Mouse (Mus musculus) lung, embryonic 15.5 days (tissue): ENCODE measurements around the gene Fbxl3. TPM values are rescaled to one million over a fixed set of nuclear protein-coding genes. Genes with fewer than 3 reads are reported as not detected.
A peak's percentile ranks its signal among the peaks of the same experiment; 100 is the strongest.

Experiments used
- ATAC-seq: fragments of 200-750 bp; cut with Nextera tagmentation; 2 replicates; pipeline ENCODE4 v1.8.0; 2017; ENCODE audit warnings: moderate number of reproducible peaks, borderline replicate concordance; ENCODE audit not compliant: low FRiP score, low TSS enrichment; ENCODE audit errors: extremely low read depth
- H3K27ac ChIP-seq: fragments of 300-500 bp; sonication (generic); 2 replicates; pipeline ENCODE4 v1.5.1; 2015; ENCODE audit warnings: moderate library complexity, mild to moderate bottlenecking, inconsistent platforms
- H3K27me3 ChIP-seq: fragments of 300-500 bp; sonication (generic); 2 replicates; pipeline ENCODE4 v1.6.1; 2015; ENCODE audit warnings: inconsistent platforms
- H3K36me3 ChIP-seq: fragments of 300-500 bp; sonication (generic); 2 replicates; pipeline ENCODE4 v1.6.1; 2015; ENCODE audit warnings: inconsistent platforms
- H3K4me1 ChIP-seq: fragments of 300-500 bp; sonication (generic); 2 replicates; pipeline ENCODE4 v1.6.1; 2015; ENCODE audit warnings: inconsistent platforms
- H3K4me2 ChIP-seq: fragments of 300-500 bp; sonication (generic); 2 replicates; pipeline ENCODE4 v1.6.1; 2015; ENCODE audit warnings: inconsistent platforms, mild to moderate bottlenecking, moderate library complexity
- H3K4me3 ChIP-seq: fragments of 300-500 bp; sonication (generic); 2 replicates; pipeline ENCODE4 v1.5.1; 2015; ENCODE audit warnings: mild to moderate bottlenecking, inconsistent platforms
- H3K9ac ChIP-seq: fragments of 300-500 bp; sonication (generic); 2 replicates; pipeline ENCODE4 v1.6.1; 2015; ENCODE audit warnings: inconsistent platforms
- H3K9me3 ChIP-seq: fragments of 300-500 bp; sonication (generic); 2 replicates; pipeline ENCODE4 v1.6.1; 2016; ENCODE audit warnings: inconsistent platforms
- WGBS: fragments of 180-500 bp; shearing (Covaris S2); methylation state at CpG from one replicate; pipeline ENCODE4 v1.1.7; 2015; 5-methylcytosine and 5-hydroxymethylcytosine counted together
- polyA plus RNA-seq: library from polyadenylated mRNA; unstranded; fragments of >200 nt; fragmentation: Nextera tagmentation; extraction: Ambion mirVana; gene quantifications from 2 replicates; pipeline ENCODE4 v1.2.1, GENCODE M21; 2015

The Fbxl3 gene
- polyA plus RNA-seq, 1 experiment from 2014 or later = 26.1 TPM

- H3K4me2 ChIP-seq = 0 out of 2 replicates have a peak overlapping the region, but pooled peaks have one; percentile 6
- no peaks in the 10 kb centered on the region for H3K27me3 ChIP-seq
- H3K36me3 ChIP-seq = no peaks in the 10 kb centered on the region
- no peaks in the 10 kb centered on the region for H3K9me3 ChIP-seq
- H3K9ac ChIP-seq = no peak overlapping the region
- ATAC-seq = no peak
- no peak overlapping the region for H3K4me3 ChIP-seq
- 6% methylated on average over 10 of the region's 10 CpGs for WGBS
- H3K27ac ChIP-seq = peak overlapping the region; percentile 10; the same call in 1 of the 2 replicates
- H3K4me1 ChIP-seq = peaks cover 6% of the 10 kb centered on the region; the same call in 1 of the 2 replicates
Measured at GRCm38 (mm10) chr14:103065294-103066167, 33.8 kb downstream of the Fbxl3 start.

- H3K4me3 ChIP-seq = no peak overlapping the region
- no peak overlapping the region for H3K27ac ChIP-seq
- H3K9me3 ChIP-seq = no peaks in the 10 kb centered on the region
- WGBS = 80% methylated on average over 10 of the region's 10 CpGs
- no peak overlapping the region for H3K4me2 ChIP-seq
- H3K9ac ChIP-seq = no peak overlapping the region
- no peak for ATAC-seq
- H3K4me1 ChIP-seq = 0 out of 2 replicates have a peak, but pooled peaks cover 5% of the 10 kb centered on the region
- no peaks in the 10 kb centered on the region for H3K36me3 ChIP-seq
- no peaks in the 10 kb centered on the region for H3K27me3 ChIP-seq
Measured at GRCm38 (mm10) chr14:103059495-103059894, 39.9 kb downstream of the Fbxl3 start.

GRCm38 (mm10) chr14:103058998-103059397 lies 40.4 kb downstream of the Fbxl3 start:
- 47% methylated on average over 1 of the region's 1 CpGs for WGBS

GRCm38 (mm10) chr14:103056601-103057000 lies 42.8 kb downstream of the Fbxl3 start:
- no peak overlapping the region for H3K27ac ChIP-seq
- H3K4me1 ChIP-seq = 0 out of 2 replicates have a peak, but pooled peaks cover 5% of the 10 kb centered on the region
- H3K27me3 ChIP-seq = no peaks in the 10 kb centered on the region
- WGBS = 85% methylated on average over 7 of the region's 7 CpGs
- no peak overlapping the region for H3K9ac ChIP-seq
- ATAC-seq = no peak
- H3K4me2 ChIP-seq = no peak overlapping the region
- no peak overlapping the region for H3K4me3 ChIP-seq
- H3K9me3 ChIP-seq = no peaks in the 10 kb centered on the region
- H3K36me3 ChIP-seq = no peaks in the 10 kb centered on the region

More at GRCm38 (mm10) chr14:103058998-103059397, 40.4 kb downstream of the Fbxl3 start:
- no peaks in the 10 kb centered on the region for H3K9me3 ChIP-seq
- ATAC-seq = peak; percentile 95
- no peak overlapping the region for H3K9ac ChIP-seq
- H3K27me3 ChIP-seq = no peaks in the 10 kb centered on the region
- no peaks in the 10 kb centered on the region for H3K36me3 ChIP-seq
- no peak overlapping the region for H3K4me3 ChIP-seq
- H3K27ac ChIP-seq = no peak overlapping the region
- no peak overlapping the region for H3K4me2 ChIP-seq
- H3K4me1 ChIP-seq = 0 out of 2 replicates have a peak, but pooled peaks cover 5% of the 10 kb centered on the region

- Histone ChIP-seq H3K9me3 (no peaks in the 10 kb centered on the region), H3K4me3 (no peak overlapping the region), H3K9ac (no peak overlapping the region), H3K27ac (no peak overlapping the region), H3K4me1 (0 out of 2 replicates have a peak, but pooled peaks cover 5% of the 10 kb centered on the region), H3K4me2 (no peak overlapping the region), H3K27me3 (no peaks in the 10 kb centered on the region), H3K36me3 (no peaks in the 10 kb centered on the region)
- 78% methylated on average over 13 of the region's 13 CpGs for WGBS
- ATAC-seq = no peak
Measured at GRCm38 (mm10) chr14:103054731-103055130, 44.6 kb downstream of the Fbxl3 start.

GRCm38 (mm10) chr14:103051159-103051769 lies 48.1 kb downstream of the Fbxl3 start:
- WGBS = 37% methylated on average over 8 of the region's 8 CpGs
- ATAC-seq = peak; percentile 72; the same call in 1 of the 2 replicates

GRCm38 (mm10) chr14:103048292-103049086 lies 50.9 kb downstream of the Fbxl3 start:
- no peaks in the 10 kb centered on the region for H3K36me3 ChIP-seq
- no peaks in the 10 kb centered on the region for H3K9me3 ChIP-seq
- no peaks in the 10 kb centered on the region for H3K4me1 ChIP-seq
- no peak overlapping the region for H3K27ac ChIP-seq
- 65% methylated on average over 11 of the region's 11 CpGs for WGBS
- no peak overlapping the region for H3K9ac ChIP-seq
- H3K27me3 ChIP-seq = no peaks in the 10 kb centered on the region
- ATAC-seq = no peak
- H3K4me3 ChIP-seq = no peak overlapping the region
- H3K4me2 ChIP-seq = no peak overlapping the region

More at GRCm38 (mm10) chr14:103051159-103051769, 48.1 kb downstream of the Fbxl3 start:
- Histone ChIP-seq H3K36me3 (no peaks in the 10 kb centered on the region), H3K9ac (no peak overlapping the region), H3K4me3 (no peak overlapping the region), H3K4me2 (no peak overlapping the region), H3K27me3 (no peaks in the 10 kb centered on the region), H3K9me3 (no peaks in the 10 kb centered on the region), H3K4me1 (no peaks in the 10 kb centered on the region), H3K27ac (no peak overlapping the region)

- Histone ChIP-seq H3K9me3 (no peaks in the 10 kb centered on the region), H3K27me3 (no peaks in the 10 kb centered on the region), H3K27ac (no peak within 1 kb of the TSS), H3K36me3 (no peaks in the 10 kb centered on the region), H3K4me1 (no peaks in the 10 kb centered on the region), H3K4me2 (no peak within 1 kb of the TSS), H3K4me3 (no peak within 1 kb of the TSS), H3K9ac (no peak within 1 kb of the TSS)
- no peak for ATAC-seq
- 63% methylated on average over 2 of the region's 2 CpGs for WGBS
Measured at GRCm38 (mm10) chr14:103046677-103047076, 52.7 kb downstream of the Fbxl3 start, which contains the start of gene Acod1. TSS of gene Acod1 (plus strand) at chr14:103046977.

- H3K9me3 ChIP-seq = no peaks in the 10 kb centered on the region
- H3K4me3 ChIP-seq = no peak overlapping the region
- no peak for ATAC-seq
- WGBS = 87% methylated on average over 3 of the region's 3 CpGs
- H3K36me3 ChIP-seq = no peaks in the 10 kb centered on the region
- H3K27me3 ChIP-seq = no peaks in the 10 kb centered on the region
- H3K4me1 ChIP-seq = no peaks in the 10 kb centered on the region
- no peak overlapping the region for H3K27ac ChIP-seq
- no peak overlapping the region for H3K9ac ChIP-seq
- no peak overlapping the region for H3K4me2 ChIP-seq
Measured at GRCm38 (mm10) chr14:103037016-103037415, 62.4 kb downstream of the Fbxl3 start.

GRCm38 (mm10) chr14:103034076-103034475 lies 65.3 kb downstream of the Fbxl3 start:
- 78% methylated on average over 9 of the region's 9 CpGs for WGBS
- H3K4me1 ChIP-seq = no peaks in the 10 kb centered on the region
- H3K36me3 ChIP-seq = no peaks in the 10 kb centered on the region
- H3K4me3 ChIP-seq = no peak overlapping the region
- H3K4me2 ChIP-seq = no peak overlapping the region
- no peaks in the 10 kb centered on the region for H3K27me3 ChIP-seq
- no peak overlapping the region for H3K9ac ChIP-seq
- no peak overlapping the region for H3K27ac ChIP-seq
- no peak for ATAC-seq
- no peaks in the 10 kb centered on the region for H3K9me3 ChIP-seq

- 39% methylated on average over 10 of the region's 10 CpGs for WGBS
- H3K27me3 ChIP-seq = no peaks in the 10 kb centered on the region
- no peaks in the 10 kb centered on the region for H3K9me3 ChIP-seq
- H3K9ac ChIP-seq = no peak overlapping the region
- H3K36me3 ChIP-seq = no peaks in the 10 kb centered on the region
- peak; percentile 67; the same call in 1 of the 2 replicates for ATAC-seq
- no peaks in the 10 kb centered on the region for H3K4me1 ChIP-seq
- no peak overlapping the region for H3K4me3 ChIP-seq
- H3K27ac ChIP-seq = no peak overlapping the region
- H3K4me2 ChIP-seq = no peak overlapping the region
Measured at GRCm38 (mm10) chr14:103033271-103033823, 66.0 kb downstream of the Fbxl3 start.
